Mouse (Mus musculus): ENCODE results near the gene Mall. TPM values are rescaled to one million over a fixed set of nuclear protein-coding genes. Genes with fewer than 3 reads are reported as not detected.

The Mall gene
- polyA plus RNA-seq, 1 experiment from 2014 or later: 0.13 TPM

- no peak overlapping the region for H3K4me2 ChIP-seq
These were observed 876 bp downstream of the Mall start for GRCm38 (mm10) chr2:127728661-127729450.

DNA sequence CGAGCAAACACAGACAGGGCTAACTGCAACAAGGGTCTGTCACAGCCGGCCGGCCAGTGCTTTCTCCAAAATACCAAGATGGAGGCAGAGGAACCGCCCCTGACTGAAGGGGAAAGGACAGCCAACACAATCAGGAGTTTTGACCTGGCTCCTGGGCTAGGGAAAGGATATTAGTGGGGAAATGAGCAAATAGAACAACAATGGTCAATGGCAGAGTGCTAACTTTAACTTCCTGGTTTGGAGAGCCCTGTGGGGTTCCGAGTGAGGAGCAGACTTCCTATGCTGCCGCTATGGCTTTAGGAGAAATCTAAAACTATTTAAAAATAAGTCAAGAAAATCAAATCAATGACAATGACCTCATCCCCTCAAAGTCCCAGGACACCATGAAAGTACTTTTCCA is 1.6 kb downstream of the Mall start:
- no peak for ATAC-seq (ENCODE audit: insufficient read depth)
- Histone ChIP-seq H3K27ac (replicated peaks) (no peak overlapping the region), H3K9ac (no peak overlapping the region), H3K4me2 (no peak overlapping the region), H3K4me1 (replicated peaks) (no peaks in the 10 kb centered on the region), H3K4me3 (replicated peaks) (no peak overlapping the region), H3K27me3 (peaks cover 35% of the 10 kb centered on the region), H3K9me3 (replicated peaks) (no peaks in the 10 kb centered on the region), H3K36me3 (replicated peaks) (no peaks in the 10 kb centered on the region)
- 44% methylated on average over 6 of the region's 6 CpGs for WGBS (ENCODE audit: insufficient replicate concordance)

More at GRCm38 (mm10) chr2:127728661-127729450, 876 bp downstream of the Mall start:
- Histone ChIP-seq H3K27ac (replicated peaks) (no peak overlapping the region), H3K9ac (no peak overlapping the region), H3K4me3 (replicated peaks) (no peak overlapping the region), H3K9me3 (replicated peaks) (no peaks in the 10 kb centered on the region), H3K36me3 (replicated peaks) (no peaks in the 10 kb centered on the region), H3K27me3 (peaks cover 35% of the 10 kb centered on the region), H3K4me1 (replicated peaks) (no peaks in the 10 kb centered on the region)
- no peak for ATAC-seq (ENCODE audit: insufficient read depth)
- WGBS (ENCODE audit: insufficient replicate concordance): 36% methylated on average over 15 of the region's 15 CpGs

GRCm38 (mm10) chr2:127723193-127723592 is 6.5 kb downstream of the Mall start:
- WGBS (ENCODE audit: insufficient replicate concordance): 20% methylated on average over 4 of the region's 4 CpGs
- Histone ChIP-seq H3K4me3 (replicated peaks) (no peak overlapping the region), H3K9ac (no peak overlapping the region), H3K9me3 (replicated peaks) (no peaks in the 10 kb centered on the region), H3K27ac (replicated peaks) (no peak overlapping the region), H3K4me1 (replicated peaks) (peaks cover 2% of the 10 kb centered on the region; the same call in 1 of the 2 replicates), H3K36me3 (replicated peaks) (no peaks in the 10 kb centered on the region), H3K27me3 (0 out of 2 replicates have a peak, but pooled peaks cover 5% of the 10 kb centered on the region), H3K4me2 (no peak overlapping the region)
- ATAC-seq (ENCODE audit: insufficient read depth): no peak

- Histone ChIP-seq H3K9ac (no peak overlapping the region), H3K27ac (replicated peaks) (0 out of 2 replicates have a peak overlapping the region, but pooled peaks have one; percentile 14), H3K4me2 (no peak overlapping the region), H3K36me3 (replicated peaks) (no peaks in the 10 kb centered on the region), H3K27me3 (0 out of 2 replicates have a peak, but pooled peaks cover 5% of the 10 kb centered on the region), H3K4me1 (replicated peaks) (peaks cover 2% of the 10 kb centered on the region; the same call in 1 of the 2 replicates), H3K9me3 (replicated peaks) (no peaks in the 10 kb centered on the region), H3K4me3 (replicated peaks) (no peak overlapping the region)
- WGBS (ENCODE audit: insufficient replicate concordance): 23% methylated on average over 7 of the region's 7 CpGs
- ATAC-seq (ENCODE audit: insufficient read depth): peak; percentile 34; the same call in 1 of the 2 replicates
These were observed 7.4 kb downstream of the Mall start for GRCm38 (mm10) chr2:127722176-127722892.

- Histone ChIP-seq H3K4me3 (replicated peaks) (no peak overlapping the region), H3K27me3 (no peaks in the 10 kb centered on the region), H3K9ac (no peak overlapping the region), H3K27ac (replicated peaks) (no peak overlapping the region), H3K4me2 (no peak overlapping the region), H3K4me1 (replicated peaks) (peaks cover 2% of the 10 kb centered on the region; the same call in 1 of the 2 replicates), H3K9me3 (replicated peaks) (no peaks in the 10 kb centered on the region), H3K36me3 (replicated peaks) (no peaks in the 10 kb centered on the region)
- no peak for ATAC-seq (ENCODE audit: insufficient read depth)
- WGBS (ENCODE audit: insufficient replicate concordance): 48% methylated on average over 8 of the region's 8 CpGs
These were observed 10.8 kb downstream of the Mall start for GRCm38 (mm10) chr2:127718839-127719468.

GRCm38 (mm10) chr2:127714726-127715125 is 15.0 kb downstream of the Mall start:
- no peak overlapping the region for H3K9ac ChIP-seq
- no peak overlapping the region for H3K4me3 ChIP-seq (replicated peaks)
- H3K27ac ChIP-seq (replicated peaks): no peak overlapping the region
- H3K27me3 ChIP-seq: no peaks in the 10 kb centered on the region
- ATAC-seq (ENCODE audit: insufficient read depth): no peak
- no peak overlapping the region for H3K4me2 ChIP-seq
- H3K36me3 ChIP-seq (replicated peaks): no peaks in the 10 kb centered on the region
- H3K4me1 ChIP-seq (replicated peaks): no peaks in the 10 kb centered on the region
- WGBS (ENCODE audit: insufficient replicate concordance): 50% methylated on average over 3 of the region's 3 CpGs
- no peaks in the 10 kb centered on the region for H3K9me3 ChIP-seq (replicated peaks)

- WGBS (ENCODE audit: insufficient replicate concordance): 63% methylated on average over 3 of the region's 3 CpGs
- no peak for ATAC-seq (ENCODE audit: insufficient read depth)
- H3K9ac ChIP-seq: no peak overlapping the region
- no peak overlapping the region for H3K27ac ChIP-seq (replicated peaks)
- no peaks in the 10 kb centered on the region for H3K9me3 ChIP-seq (replicated peaks)
- H3K27me3 ChIP-seq: no peaks in the 10 kb centered on the region
- H3K36me3 ChIP-seq (replicated peaks): no peaks in the 10 kb centered on the region
- no peaks in the 10 kb centered on the region for H3K4me1 ChIP-seq (replicated peaks)
- no peak overlapping the region for H3K4me2 ChIP-seq
- H3K4me3 ChIP-seq (replicated peaks): no peak overlapping the region
These were observed 20.9 kb downstream of the Mall start for GRCm38 (mm10) chr2:127708792-127709191.

- Histone ChIP-seq H3K9me3 (replicated peaks) (no peaks in the 10 kb centered on the region), H3K4me3 (replicated peaks) (no peak overlapping the region), H3K4me1 (replicated peaks) (no peaks in the 10 kb centered on the region), H3K9ac (no peak overlapping the region), H3K27me3 (no peaks in the 10 kb centered on the region), H3K4me2 (no peak overlapping the region), H3K27ac (replicated peaks) (no peak overlapping the region), H3K36me3 (replicated peaks) (no peaks in the 10 kb centered on the region)
- 50% methylated on average over 3 of the region's 3 CpGs for WGBS (ENCODE audit: insufficient replicate concordance)
- ATAC-seq (ENCODE audit: insufficient read depth): no peak
These were observed 21.7 kb downstream of the Mall start for GRCm38 (mm10) chr2:127708060-127708459.

GRCm38 (mm10) chr2:127705267-127705666 is 24.5 kb downstream of the Mall start:
- no peak for ATAC-seq (ENCODE audit: insufficient read depth)
- Histone ChIP-seq H3K27me3 (no peaks in the 10 kb centered on the region), H3K4me3 (replicated peaks) (no peak overlapping the region), H3K4me2 (no peak overlapping the region), H3K4me1 (replicated peaks) (no peaks in the 10 kb centered on the region), H3K27ac (replicated peaks) (no peak overlapping the region), H3K36me3 (replicated peaks) (no peaks in the 10 kb centered on the region), H3K9ac (no peak overlapping the region), H3K9me3 (replicated peaks) (no peaks in the 10 kb centered on the region)
- WGBS (ENCODE audit: insufficient replicate concordance): 68% methylated on average over 6 of the region's 6 CpGs

DNA sequence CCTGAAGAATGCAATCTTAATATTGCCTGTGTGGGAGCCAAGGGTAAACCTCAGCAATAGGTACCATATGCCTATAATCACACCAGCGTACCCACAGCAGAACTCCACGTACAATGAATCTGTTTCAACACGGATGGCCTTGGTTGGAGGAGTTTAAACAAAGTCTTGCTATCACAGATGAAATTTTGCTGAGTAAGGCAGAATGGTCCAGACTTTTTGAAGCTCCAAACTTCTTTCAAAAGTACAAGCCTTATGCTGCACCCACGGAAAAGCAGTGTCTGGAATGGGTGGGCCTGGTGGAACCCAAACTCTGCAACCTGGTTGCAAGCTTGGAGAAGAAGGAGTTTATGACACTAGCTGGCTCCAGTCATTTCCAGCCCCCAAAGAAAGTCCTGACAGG is 40.5 kb downstream of the Mall start:
- Histone ChIP-seq H3K27me3 (no peaks in the 10 kb centered on the region), H3K4me3 (replicated peaks) (no peak overlapping the region), H3K36me3 (replicated peaks) (no peaks in the 10 kb centered on the region), H3K4me2 (no peak overlapping the region), H3K9ac (no peak overlapping the region), H3K9me3 (replicated peaks) (no peaks in the 10 kb centered on the region), H3K27ac (replicated peaks) (no peak overlapping the region), H3K4me1 (replicated peaks) (no peaks in the 10 kb centered on the region)
- WGBS (ENCODE audit: insufficient replicate concordance): 67% methylated on average over 4 of the region's 4 CpGs
- ATAC-seq (ENCODE audit: insufficient read depth): no peak
